Mouse (Mus musculus): Measurements from ENCODE around the gene Usp7. TPM values are rescaled to one million over a fixed set of nuclear protein-coding genes. Genes with fewer than 3 reads are reported as not detected.
"Not testable (repeated sequence)": the region's sequence is repeated elsewhere in the genome, so short reads cannot be mapped to it uniquely, and the experiment has no call there.

Usp7 gene
- polyA plus RNA-seq, 1 experiment from 2014 or later: 24.3 TPM

GRCm38 (mm10) chr16:8741110-8741509, 51.0 kb downstream of the Usp7 start:
- WGBS: 67% methylated on average over 1 of the region's 1 CpGs

GRCm38 (mm10) chr16:8738542-8739514, 53.3 kb downstream of the Usp7 start:
- Histone ChIP-seq H3K4me3 (peak overlapping the region; percentile 97), H3K27ac (peak overlapping the region; percentile 99), H3K9me3 (no peaks in the 10 kb centered on the region), H3K4me1 (peaks cover 33% of the 10 kb centered on the region), H3K36me3 (no peaks in the 10 kb centered on the region; the same call in 1 of the 2 replicates), H3K27me3 (ENCODE audit: insufficient read depth, poor library complexity, severe bottlenecking) (no peaks in the 10 kb centered on the region)
- peak; percentile 93 for DNase-seq (ENCODE audit: low spot score)
- WGBS: 14% methylated on average over 125 of the region's 126 CpGs

More at GRCm38 (mm10) chr16:8741110-8741509, 51.0 kb downstream of the Usp7 start:
- no peaks in the 10 kb centered on the region for H3K36me3 ChIP-seq
- H3K4me3 ChIP-seq: no peak overlapping the region
- no peak overlapping the region for H3K27ac ChIP-seq
- DNase-seq (ENCODE audit: low spot score): no peak
- H3K9me3 ChIP-seq: no peaks in the 10 kb centered on the region
- peaks cover 11% of the 10 kb centered on the region for H3K4me1 ChIP-seq
- no peaks in the 10 kb centered on the region for H3K27me3 ChIP-seq (ENCODE audit: insufficient read depth, poor library complexity, severe bottlenecking)

GRCm38 (mm10) chr16:8737666-8738541, 54.2 kb downstream of the Usp7 start:
- Histone ChIP-seq H3K4me3 (peak overlapping the region; percentile 97), H3K27ac (peak overlapping the region; percentile 99), H3K4me1 (peaks cover 36% of the 10 kb centered on the region), H3K36me3 (no peaks in the 10 kb centered on the region; the same call in 1 of the 2 replicates), H3K9me3 (no peaks in the 10 kb centered on the region), H3K27me3 (ENCODE audit: insufficient read depth, poor library complexity, severe bottlenecking) (no peaks in the 10 kb centered on the region)
- WGBS: 10% methylated on average over 104 of the region's 110 CpGs
- DNase-seq (ENCODE audit: low spot score): no peak

GRCm38 (mm10) chr16:8737341-8737665, 54.8 kb downstream of the Usp7 start:
- WGBS: under 1% methylated on average over 11 of the region's 11 CpGs
- H3K27me3 ChIP-seq (ENCODE audit: insufficient read depth, poor library complexity, severe bottlenecking): no peaks in the 10 kb centered on the region

GRCm38 (mm10) chr16:8736757-8737156, 55.4 kb downstream of the Usp7 start:
- Histone ChIP-seq H3K9me3 (no peaks in the 10 kb centered on the region), H3K27me3 (ENCODE audit: insufficient read depth, poor library complexity, severe bottlenecking) (no peaks in the 10 kb centered on the region), H3K4me1 (peaks cover 40% of the 10 kb centered on the region), H3K4me3 (peak overlapping the region; percentile 97), H3K36me3 (no peaks in the 10 kb centered on the region; the same call in 1 of the 2 replicates), H3K27ac (peak overlapping the region; percentile 99; the same call in 1 of the 2 replicates)
- 9% methylated on average over 7 of the region's 7 CpGs for whole genome bisulfite sequencing
- no peak for DNase-seq (ENCODE audit: low spot score)

More at GRCm38 (mm10) chr16:8737341-8737665, 54.8 kb downstream of the Usp7 start:
- DNase-seq (ENCODE audit: low spot score): no peak
- H3K4me3 ChIP-seq: peak overlapping the region; percentile 97
- no peaks in the 10 kb centered on the region; the same call in 1 of the 2 replicates for H3K36me3 ChIP-seq
- no peaks in the 10 kb centered on the region for H3K9me3 ChIP-seq
- peaks cover 36% of the 10 kb centered on the region for H3K4me1 ChIP-seq
- H3K27ac ChIP-seq: peak overlapping the region; percentile 99

GRCm38 (mm10) chr16:8736032-8736431, 56.1 kb downstream of the Usp7 start:
- Histone ChIP-seq H3K27ac (0 out of 2 replicates have a peak overlapping the region, but pooled peaks have one; percentile 10), H3K27me3 (ENCODE audit: insufficient read depth, poor library complexity, severe bottlenecking) (no peaks in the 10 kb centered on the region), H3K4me1 (peaks cover 44% of the 10 kb centered on the region), H3K9me3 (no peaks in the 10 kb centered on the region), H3K36me3 (no peaks in the 10 kb centered on the region; the same call in 1 of the 2 replicates), H3K4me3 (peak overlapping the region; percentile 97)
- no peak for DNase-seq (ENCODE audit: low spot score)
- WGBS: 20% methylated on average over 8 of the region's 8 CpGs

- DNase-seq (ENCODE audit: low spot score): no peak
- H3K27ac ChIP-seq: no peak overlapping the region
- H3K9me3 ChIP-seq: no peaks in the 10 kb centered on the region
- 54% methylated on average over 4 of the region's 4 CpGs for WGBS
- H3K36me3 ChIP-seq: no peaks in the 10 kb centered on the region; the same call in 1 of the 2 replicates
- H3K4me1 ChIP-seq: peaks cover 54% of the 10 kb centered on the region
- no peaks in the 10 kb centered on the region for H3K27me3 ChIP-seq (ENCODE audit: insufficient read depth, poor library complexity, severe bottlenecking)
- no peak overlapping the region for H3K4me3 ChIP-seq
These were observed 57.4 kb downstream of the Usp7 start for GRCm38 (mm10) chr16:8734693-8735092.

GRCm38 (mm10) chr16:8733624-8734023, 58.5 kb downstream of the Usp7 start:
- Histone ChIP-seq H3K9me3 (no peaks in the 10 kb centered on the region), H3K27ac (no peak overlapping the region), H3K36me3 (no peaks in the 10 kb centered on the region; the same call in 1 of the 2 replicates), H3K4me3 (no peak overlapping the region), H3K4me1 (peaks cover 60% of the 10 kb centered on the region), H3K27me3 (ENCODE audit: insufficient read depth, poor library complexity, severe bottlenecking) (no peaks in the 10 kb centered on the region)
- WGBS: 89% methylated on average over 4 of the region's 4 CpGs
- DNase-seq (ENCODE audit: low spot score): no peak

GRCm38 (mm10) chr16:8732450-8732849, 59.7 kb downstream of the Usp7 start:
- H3K36me3 ChIP-seq; H3K4me3 ChIP-seq; H3K27me3 ChIP-seq (ENCODE audit: insufficient read depth, poor library complexity, severe bottlenecking); H3K9me3 ChIP-seq; H3K27ac ChIP-seq; DNase-seq (ENCODE audit: low spot score): not testable (repeated sequence)
- 73% methylated on average over 4 of the region's 4 CpGs for WGBS
- peaks cover 60% of the 10 kb centered on the region for H3K4me1 ChIP-seq

GRCm38 (mm10) chr16:8731630-8732029, 60.5 kb downstream of the Usp7 start:
- WGBS: 79% methylated on average over 7 of the region's 7 CpGs
- Histone ChIP-seq H3K4me1 (peaks cover 55% of the 10 kb centered on the region), H3K27me3 (ENCODE audit: insufficient read depth, poor library complexity, severe bottlenecking) (no peaks in the 10 kb centered on the region), H3K4me3 (no peak overlapping the region), H3K36me3 (no peaks in the 10 kb centered on the region; the same call in 1 of the 2 replicates), H3K27ac (no peak overlapping the region), H3K9me3 (no peaks in the 10 kb centered on the region)
- DNase-seq (ENCODE audit: low spot score): no peak

- H3K27ac ChIP-seq: no peak overlapping the region
- no peak for DNase-seq (ENCODE audit: low spot score)
- H3K4me3 ChIP-seq: no peak overlapping the region
- no peaks in the 10 kb centered on the region for H3K9me3 ChIP-seq
- peaks cover 24% of the 10 kb centered on the region for H3K4me1 ChIP-seq
- 90% methylated on average over 5 of the region's 5 CpGs for WGBS
- no peaks in the 10 kb centered on the region for H3K27me3 ChIP-seq (ENCODE audit: insufficient read depth, poor library complexity, severe bottlenecking)
- no peaks in the 10 kb centered on the region for H3K36me3 ChIP-seq
These were observed 63.9 kb downstream of the Usp7 start for GRCm38 (mm10) chr16:8728111-8728748.

- H3K27ac ChIP-seq: no peak overlapping the region
- H3K9me3 ChIP-seq: no peaks in the 10 kb centered on the region
- 88% methylated on average over 2 of the region's 2 CpGs for WGBS
- no peak for DNase-seq (ENCODE audit: low spot score)
- peaks cover 16% of the 10 kb centered on the region for H3K4me1 ChIP-seq
- no peaks in the 10 kb centered on the region for H3K36me3 ChIP-seq
- no peaks in the 10 kb centered on the region for H3K27me3 ChIP-seq (ENCODE audit: insufficient read depth, poor library complexity, severe bottlenecking)
- H3K4me3 ChIP-seq: no peak overlapping the region
These were observed 66.3 kb downstream of the Usp7 start for GRCm38 (mm10) chr16:8725807-8726206.

Data from heart, embryonic 10.5 days (tissue).